Mouse (Mus musculus): ENCODE results near the gene Epb41l4b.

- TF ChIP-seq EP300 (IDR thresholded peaks at IDR 0.05; ENCODE audit: low read depth) (no peak), CTCF (IDR thresholded peaks at IDR 0.05; ENCODE audit: low read depth) (no peak)
Observed at GRCm38 (mm10) chr4:56989431-56990214, 153.6 kb downstream of the Epb41l4b start.
